Mouse (Mus musculus): Measurements from ENCODE around the gene Polr3a.

DNA sequence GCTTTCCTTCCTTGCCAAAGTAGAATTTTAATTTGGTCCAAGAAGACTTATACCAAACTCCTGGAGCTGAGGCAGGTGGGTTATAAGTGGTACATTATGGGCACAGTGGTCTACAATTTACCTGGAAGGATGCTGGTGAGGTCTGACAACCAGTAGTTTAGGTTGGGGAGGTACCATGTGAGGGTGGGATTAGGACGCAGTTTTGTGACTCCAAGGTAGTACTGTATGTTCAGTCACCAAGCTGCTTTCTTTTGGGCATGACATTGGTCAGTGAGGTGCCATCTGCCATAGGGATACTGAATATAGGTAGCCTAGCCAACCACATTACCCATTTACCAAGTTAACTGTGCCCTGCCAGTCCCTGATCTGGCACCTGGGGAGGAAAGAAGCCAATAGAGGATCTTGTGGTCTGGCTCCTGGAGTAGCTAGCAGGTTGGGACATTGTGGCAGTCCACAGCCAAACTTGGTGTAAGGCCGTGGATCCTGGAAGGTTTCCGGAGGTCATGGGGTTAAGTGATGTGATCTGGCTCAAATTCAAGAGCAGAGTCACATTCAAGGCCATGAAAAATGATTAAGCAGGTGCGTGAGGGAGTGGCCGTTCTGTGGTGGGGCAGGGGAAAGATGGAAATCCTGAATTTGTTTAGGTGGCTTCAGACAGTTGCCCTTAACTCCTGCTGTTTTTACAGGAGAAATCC, 11.8 kb upstream of the Polr3a start:
- TF ChIP-seq ZNF384 (IDR thresholded peaks at IDR 0.05; ENCODE audit: low read depth, low read length), result no peak
- TF ChIP-seq CTCF (conservative IDR thresholded peaks at IDR 0.05 in 1 of 2, IDR thresholded peaks at IDR 0.05 in 1 of 2; ENCODE audit: low read depth in 2 of 2, low read length in 2 of 2), result no peak
- TF ChIP-seq SIN3A (IDR thresholded peaks at IDR 0.05; ENCODE audit: low read length), result no peak
- TF ChIP-seq CHD1 (IDR thresholded peaks at IDR 0.05; ENCODE audit: low read depth, low read length), result no peak
- no peak; the same call in none of the 2 replicates for TF ChIP-seq POLR2A (IDR thresholded peaks at IDR 0.05; ENCODE audit: low read depth, low read length)
- no peak for TF ChIP-seq ZC3H11A (IDR thresholded peaks at IDR 0.05; ENCODE audit: low read depth, low read length)
- no peak for TF ChIP-seq EP300 (IDR thresholded peaks at IDR 0.05; ENCODE audit: low read length)
- TF ChIP-seq TCF12 (IDR thresholded peaks at IDR 0.05; ENCODE audit: low read depth, low read length), result no peak
- TF ChIP-seq NRF1 (IDR thresholded peaks at IDR 0.05; ENCODE audit: low read depth, low read length), result no peak
- TF ChIP-seq PAX5 (IDR thresholded peaks at IDR 0.05; ENCODE audit: low read length), result no peak
- peak; percentile 24; the same call in 1 of the 2 replicates for TF ChIP-seq ZMIZ1 (IDR thresholded peaks at IDR 0.05; ENCODE audit: low read depth, low read length)
- no peak for TF ChIP-seq MAZ (IDR thresholded peaks at IDR 0.05; ENCODE audit: low read depth, low read length)
- TF ChIP-seq ELF1 (IDR thresholded peaks at IDR 0.05; ENCODE audit: low read depth, low read length), result no peak
- no peak for TF ChIP-seq ETS1 (conservative IDR thresholded peaks at IDR 0.05; ENCODE audit: low read depth, low read length)
